Mouse (Mus musculus) E14TG2a.4 (cell line): ENCODE results near the gene Lman1l.
A peak's percentile ranks its signal among the peaks of the same experiment; 100 is the strongest.

Experiments used
- H3K27me3 ChIP-seq: 2 replicates; pipeline ENCODE4 v1.6.1; 2014; ENCODE audit warnings: low read length, control low read depth; ENCODE audit not compliant: insufficient read depth
- H3K36me3 ChIP-seq: 2 replicates; pipeline ENCODE4 v1.6.1; 2014; ENCODE audit warnings: low read length, control low read depth; ENCODE audit not compliant: insufficient read depth
- H3K4me1 ChIP-seq: replicated peaks from 2 replicates; pipeline ENCODE4 v1.6.1; 2014; ENCODE audit warnings: low read depth, low read length, control low read depth
- H3K4me3 ChIP-seq: replicated peaks from 2 replicates; pipeline ENCODE4 v1.5.1; 2014; ENCODE audit warnings: mild to moderate bottlenecking, low read length
- H3K9me3 ChIP-seq: 2 replicates; pipeline ENCODE4 v1.6.1; 2014; ENCODE audit warnings: low read length, control low read depth
- CTCF ChIP-seq: conservative IDR thresholded peaks from 2 replicates; pipeline ENCODE4 v1.5.1; 2014; ENCODE audit warnings: low read length
- NANOG ChIP-seq: IDR thresholded peaks from 2 replicates; pipeline ENCODE4 v1.6.1; 2014; ENCODE audit warnings: borderline replicate concordance, low read length, mixed read lengths
- POU5F1 ChIP-seq: IDR thresholded peaks from 2 replicates; pipeline ENCODE4 v1.6.1; 2014; ENCODE audit warnings: low read length, borderline replicate concordance

Gene Lman1l

GRCm38 (mm10) chr9:57637272-57637671 lies 16.7 kb upstream of the Lman1l start:
- peaks cover 55% of the 10 kb centered on the region for H3K4me1 ChIP-seq
- H3K4me3 ChIP-seq, result no peak overlapping the region
- no peaks in the 10 kb centered on the region for H3K9me3 ChIP-seq
- TF ChIP-seq NANOG, result no peak
- no peak for TF ChIP-seq POU5F1
- no peak for TF ChIP-seq CTCF
- no peaks in the 10 kb centered on the region for H3K27me3 ChIP-seq
- peaks cover 20% of the 10 kb centered on the region; the same call in 1 of the 2 replicates for H3K36me3 ChIP-seq

- Histone ChIP-seq H3K9me3 (no peaks in the 10 kb centered on the region), H3K4me1 (peaks cover 41% of the 10 kb centered on the region), H3K36me3 (peaks cover 46% of the 10 kb centered on the region), H3K27me3 (no peaks in the 10 kb centered on the region), H3K4me3 (no peak overlapping the region)
- TF ChIP-seq CTCF (no peak), POU5F1 (no peak), NANOG (no peak)
These were observed 13.0 kb upstream of the Lman1l start for GRCm38 (mm10) chr9:57633481-57634024.

GRCm38 (mm10) chr9:57629118-57629874 lies 8.7 kb upstream of the Lman1l start:
- H3K36me3 ChIP-seq, result peaks cover 76% of the 10 kb centered on the region
- 0 out of 2 replicates have a peak overlapping the region, but pooled peaks have one; percentile 7 for H3K4me3 ChIP-seq
- no peaks in the 10 kb centered on the region for H3K9me3 ChIP-seq
- no peaks in the 10 kb centered on the region for H3K27me3 ChIP-seq
- TF ChIP-seq POU5F1 (no peak), CTCF (peak; percentile 92)
- peaks cover 74% of the 10 kb centered on the region for H3K4me1 ChIP-seq

- no peaks in the 10 kb centered on the region for H3K27me3 ChIP-seq
- H3K9me3 ChIP-seq, result no peaks in the 10 kb centered on the region
- H3K4me1 ChIP-seq, result peaks cover 69% of the 10 kb centered on the region
- peaks cover 73% of the 10 kb centered on the region for H3K36me3 ChIP-seq
- TF ChIP-seq POU5F1 (no peak), NANOG (no peak), CTCF (no peak)
- H3K4me3 ChIP-seq, result 0 out of 2 replicates have a peak overlapping the region, but pooled peaks have one; percentile 7
These were observed 8.1 kb upstream of the Lman1l start for GRCm38 (mm10) chr9:57628717-57629116.

GRCm38 (mm10) chr9:57627892-57628291 lies 7.3 kb upstream of the Lman1l start:
- Histone ChIP-seq H3K4me1 (peaks cover 63% of the 10 kb centered on the region), H3K9me3 (peaks cover 4% of the 10 kb centered on the region; the same call in 1 of the 2 replicates), H3K36me3 (peaks cover 73% of the 10 kb centered on the region), H3K4me3 (no peak overlapping the region), H3K27me3 (no peaks in the 10 kb centered on the region)
- TF ChIP-seq POU5F1, result no peak
- TF ChIP-seq CTCF, result no peak
- TF ChIP-seq NANOG, result no peak

GRCm38 (mm10) chr9:57627191-57627590 lies 6.6 kb upstream of the Lman1l start:
- Histone ChIP-seq H3K4me1 (peaks cover 63% of the 10 kb centered on the region), H3K9me3 (peaks cover 5% of the 10 kb centered on the region; the same call in 1 of the 2 replicates), H3K4me3 (peak overlapping the region; percentile 67), H3K27me3 (no peaks in the 10 kb centered on the region), H3K36me3 (peaks cover 69% of the 10 kb centered on the region)
- TF ChIP-seq NANOG (no peak), CTCF (no peak), POU5F1 (no peak)

GRCm38 (mm10) chr9:57625674-57626500 lies 5.3 kb upstream of the Lman1l start:
- peaks cover 56% of the 10 kb centered on the region for H3K4me1 ChIP-seq
- peaks cover 5% of the 10 kb centered on the region; the same call in 1 of the 2 replicates for H3K9me3 ChIP-seq
- H3K4me3 ChIP-seq, result peak overlapping the region; percentile 67
- H3K27me3 ChIP-seq, result no peaks in the 10 kb centered on the region
- TF ChIP-seq NANOG, result no peak; the same call in 1 of the 2 replicates
- no peak for TF ChIP-seq CTCF
- TF ChIP-seq POU5F1, result no peak
- peaks cover 57% of the 10 kb centered on the region for H3K36me3 ChIP-seq

GRCm38 (mm10) chr9:57624295-57624694 lies 3.7 kb upstream of the Lman1l start:
- H3K27me3 ChIP-seq, result 0 out of 2 replicates have a peak, but pooled peaks cover 3% of the 10 kb centered on the region
- no peak overlapping the region for H3K4me3 ChIP-seq
- H3K9me3 ChIP-seq, result peaks cover 5% of the 10 kb centered on the region; the same call in 1 of the 2 replicates
- TF ChIP-seq CTCF (no peak), NANOG (no peak)
- peaks cover 41% of the 10 kb centered on the region for H3K36me3 ChIP-seq
- H3K4me1 ChIP-seq, result peaks cover 56% of the 10 kb centered on the region
